Mouse (Mus musculus): ENCODE data around the gene Wdr74. TPM values are rescaled to one million over a fixed set of nuclear protein-coding genes. Genes with fewer than 3 reads are reported as not detected.

The Wdr74 gene
- polyA plus RNA-seq, 1 experiment from 2014 or later, result 91.0 TPM

DNA sequence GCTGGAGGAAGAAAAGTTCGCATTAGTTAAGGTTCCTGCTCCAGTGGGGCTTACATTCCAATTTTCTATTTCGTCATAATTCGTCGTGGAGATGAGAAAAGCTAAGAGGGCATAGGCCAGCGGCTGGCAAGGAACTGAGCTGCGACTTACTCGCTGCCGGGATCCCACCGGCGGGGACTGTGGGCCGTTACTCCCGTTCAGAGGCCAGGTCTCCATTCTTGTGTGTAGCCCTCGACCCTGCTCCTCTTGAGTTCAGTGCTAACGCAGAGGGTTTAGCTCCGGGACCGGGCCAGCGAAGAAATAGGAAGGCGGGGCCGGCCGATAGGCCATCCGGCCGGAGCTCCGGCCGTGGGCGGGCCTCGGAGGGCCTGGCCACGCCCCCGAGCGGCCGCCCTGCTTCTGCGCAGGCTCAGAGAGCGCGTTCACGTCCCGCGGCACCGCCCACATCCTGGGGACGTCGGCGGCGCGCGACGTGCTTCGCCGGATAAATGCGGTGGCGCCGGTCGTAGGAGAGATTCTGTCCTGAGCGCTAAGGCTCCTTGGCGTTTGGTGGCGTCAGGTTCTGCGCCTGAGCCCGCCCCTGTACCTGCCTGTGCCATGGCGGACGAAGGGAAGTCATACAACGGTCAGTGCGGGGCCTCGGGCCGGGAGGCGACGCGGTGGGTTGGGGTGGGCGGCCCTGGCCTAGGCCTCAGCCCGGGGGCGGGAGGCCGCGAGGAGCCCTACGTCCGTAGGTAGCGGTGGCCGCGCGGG, 21.2 kb downstream of the Wdr74 start, which contains the start of gene Nxf1:
Gene Nxf1 (plus strand): TSS at position 439 of the 753 bp plus-strand sequence.
- Histone ChIP-seq H3K27ac (replicated peaks) (peak within 1 kb of the TSS; percentile 89), H3K9me3 (replicated peaks) (no peaks in the 10 kb centered on the region), H3K27me3 (replicated peaks) (no peaks in the 10 kb centered on the region), H3K9ac (replicated peaks) (peak within 1 kb of the TSS; percentile 98), H3K4me3 (replicated peaks) (peak within 1 kb of the TSS; percentile 99), H3K4me2 (peak within 1 kb of the TSS; percentile 75), H3K36me3 (peaks cover 30% of the 10 kb centered on the region), H3K4me1 (peaks cover 34% of the 10 kb centered on the region)
- under 1% methylated on average over 74 of the region's 75 CpGs for WGBS
- ATAC-seq (ENCODE audit: low FRiP score), result peak; percentile 97

DNA sequence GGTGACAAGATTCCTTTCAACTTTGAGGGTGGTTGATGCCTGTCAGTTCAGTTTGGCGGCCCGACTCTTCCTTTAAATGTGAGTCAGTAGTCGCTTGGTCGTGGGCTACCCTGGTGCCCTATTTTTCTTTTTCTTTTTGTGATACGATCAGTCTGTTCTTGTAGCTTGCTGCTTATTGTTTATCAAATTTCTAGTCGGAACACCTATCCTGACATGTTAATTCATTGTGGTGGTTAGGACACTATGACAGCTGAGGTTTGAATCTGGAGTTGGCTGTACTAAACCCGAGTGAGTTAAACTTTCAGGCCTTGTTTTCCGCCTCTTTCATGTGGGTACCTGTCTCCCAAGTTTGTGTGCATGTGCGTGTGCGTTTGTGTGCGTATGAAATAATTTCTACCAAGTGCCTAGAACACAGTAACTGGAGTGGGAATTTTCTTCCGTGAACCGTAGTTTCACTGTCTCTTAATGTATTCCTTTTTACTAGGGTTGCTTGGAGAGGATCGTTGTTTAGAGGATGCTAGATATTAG, 21.9 kb downstream of the Wdr74 start:
- WGBS, result 5% methylated on average over 14 of the region's 14 CpGs
- 0 out of 2 replicates have a peak, but pooled peaks have one; percentile 7 for ATAC-seq (ENCODE audit: low FRiP score)

DNA sequence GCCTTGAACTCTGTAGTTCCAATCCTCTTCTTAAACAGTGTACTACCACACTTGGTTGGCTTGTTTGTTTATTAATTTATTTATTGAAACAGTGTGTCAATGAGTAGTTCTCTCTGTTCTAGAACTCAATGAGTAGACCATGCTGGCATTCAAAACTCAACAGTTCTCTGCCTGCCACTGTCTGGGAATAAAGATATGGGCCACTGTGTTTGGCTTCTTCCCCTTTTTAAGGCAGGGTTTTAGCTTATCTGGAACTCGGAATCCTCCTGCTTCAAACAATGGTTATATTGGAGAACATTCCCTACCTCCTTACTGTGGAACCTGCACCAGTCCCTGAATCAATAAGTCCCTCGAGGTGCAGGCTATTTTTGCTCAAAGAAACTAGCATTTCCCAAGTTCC, 23.3 kb downstream of the Wdr74 start:
- H3K36me3 ChIP-seq, result peaks cover 34% of the 10 kb centered on the region
- no peak overlapping the region for H3K27ac ChIP-seq (replicated peaks)
- H3K4me3 ChIP-seq (replicated peaks), result no peak overlapping the region
- H3K27me3 ChIP-seq (replicated peaks), result no peaks in the 10 kb centered on the region
- peak overlapping the region; percentile 75 for H3K4me2 ChIP-seq
- no peak for ATAC-seq (ENCODE audit: low FRiP score)
- WGBS, result 88% methylated on average over 2 of the region's 2 CpGs
- H3K4me1 ChIP-seq, result peaks cover 34% of the 10 kb centered on the region
- no peaks in the 10 kb centered on the region for H3K9me3 ChIP-seq (replicated peaks)
- H3K9ac ChIP-seq (replicated peaks), result no peak overlapping the region

More for the DNA sequence above, 21.9 kb downstream of the Wdr74 start:
- Histone ChIP-seq H3K27me3 (replicated peaks) (no peaks in the 10 kb centered on the region), H3K9ac (replicated peaks) (peak overlapping the region; percentile 98), H3K9me3 (replicated peaks) (no peaks in the 10 kb centered on the region), H3K4me3 (replicated peaks) (peak overlapping the region; percentile 99), H3K36me3 (peaks cover 29% of the 10 kb centered on the region), H3K4me1 (peaks cover 34% of the 10 kb centered on the region), H3K4me2 (peak overlapping the region; percentile 75), H3K27ac (replicated peaks) (peak overlapping the region; percentile 89)

DNA sequence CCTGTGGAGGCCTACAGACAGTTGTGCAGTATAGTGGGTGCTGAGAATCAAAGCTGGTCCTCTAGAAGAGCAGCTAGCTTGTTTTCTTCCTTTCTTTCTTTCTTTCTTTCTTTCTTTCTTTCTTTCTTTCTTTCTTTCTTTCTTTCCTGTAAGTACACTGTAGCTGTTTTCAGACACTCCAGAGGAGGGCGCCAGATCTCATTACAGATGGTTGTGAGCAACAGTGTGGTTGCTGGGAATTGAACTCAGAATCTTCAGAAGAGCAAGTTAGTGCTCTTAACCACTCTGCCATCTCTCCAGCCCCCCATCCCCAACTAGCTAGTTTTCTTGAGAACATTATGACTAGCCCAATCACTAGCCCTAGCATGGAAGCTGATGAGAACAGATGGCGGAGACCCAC, 25.1 kb downstream of the Wdr74 start:
- Histone ChIP-seq H3K27ac (replicated peaks) (no peak overlapping the region), H3K4me1 (peaks cover 23% of the 10 kb centered on the region), H3K36me3 (peaks cover 38% of the 10 kb centered on the region), H3K9ac (replicated peaks) (no peak overlapping the region), H3K4me2 (no peak overlapping the region), H3K9me3 (replicated peaks) (no peaks in the 10 kb centered on the region), H3K4me3 (replicated peaks) (no peak overlapping the region), H3K27me3 (replicated peaks) (no peaks in the 10 kb centered on the region)
- 85% methylated on average over 2 of the region's 2 CpGs for WGBS
- ATAC-seq (ENCODE audit: low FRiP score), result no peak

DNA sequence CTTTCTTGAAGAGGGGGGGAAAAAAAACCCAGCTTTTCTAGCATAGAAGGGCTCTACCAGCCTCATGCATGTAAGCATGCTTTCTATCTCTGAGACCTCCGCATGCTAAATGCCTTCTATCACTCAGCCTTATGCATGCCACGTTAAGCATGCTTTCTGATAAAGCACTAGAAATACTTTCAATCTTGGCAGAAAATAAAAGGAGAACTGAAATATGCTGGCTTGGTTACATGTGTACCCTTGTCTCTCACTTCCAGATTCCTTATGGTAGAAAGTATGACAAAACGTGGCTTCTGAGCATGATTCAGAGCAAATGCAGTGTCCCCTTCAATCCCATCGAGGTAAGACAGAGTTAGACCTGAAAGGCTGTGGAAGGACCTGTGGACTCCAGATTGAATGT, 27.6 kb downstream of the Wdr74 start:
- WGBS, result 95% methylated on average over 4 of the region's 4 CpGs
- H3K4me1 ChIP-seq, result peaks cover 9% of the 10 kb centered on the region
- peaks cover 63% of the 10 kb centered on the region for H3K36me3 ChIP-seq
- H3K9me3 ChIP-seq (replicated peaks), result no peaks in the 10 kb centered on the region
- H3K9ac ChIP-seq (replicated peaks), result no peak overlapping the region
- H3K27ac ChIP-seq (replicated peaks), result no peak overlapping the region
- H3K27me3 ChIP-seq (replicated peaks), result no peaks in the 10 kb centered on the region
- no peak overlapping the region for H3K4me2 ChIP-seq
- H3K4me3 ChIP-seq (replicated peaks), result no peak overlapping the region
- ATAC-seq (ENCODE audit: low FRiP score), result no peak

DNA sequence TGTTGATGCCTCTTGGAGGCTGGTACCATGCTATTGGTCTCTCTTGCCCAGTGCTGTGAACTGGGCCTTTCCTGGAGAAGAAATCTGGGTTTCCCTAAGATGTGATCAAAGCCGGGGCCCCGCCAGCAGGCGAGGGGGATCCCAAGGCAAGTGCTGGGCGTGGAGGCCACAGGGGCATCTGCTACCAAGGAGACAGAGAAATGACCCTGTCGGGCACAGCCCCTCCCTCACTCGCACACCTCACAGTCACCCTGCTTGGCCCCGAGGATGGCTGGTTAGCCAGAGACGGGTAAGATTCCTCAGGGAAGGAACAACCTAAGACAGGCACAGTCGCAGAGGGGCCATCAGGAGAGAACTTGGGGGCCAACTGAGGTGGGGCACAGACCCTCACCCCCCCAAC, 29.9 kb downstream of the Wdr74 start:
- Histone ChIP-seq H3K36me3 (peaks cover 83% of the 10 kb centered on the region), H3K4me1 (peaks cover 4% of the 10 kb centered on the region), H3K9ac (replicated peaks) (no peak overlapping the region), H3K27me3 (replicated peaks) (no peaks in the 10 kb centered on the region), H3K4me3 (replicated peaks) (no peak overlapping the region), H3K27ac (replicated peaks) (no peak overlapping the region), H3K9me3 (replicated peaks) (no peaks in the 10 kb centered on the region), H3K4me2 (no peak overlapping the region)
- no peak for ATAC-seq (ENCODE audit: low FRiP score)
- WGBS, result 97% methylated on average over 9 of the region's 9 CpGs

DNA sequence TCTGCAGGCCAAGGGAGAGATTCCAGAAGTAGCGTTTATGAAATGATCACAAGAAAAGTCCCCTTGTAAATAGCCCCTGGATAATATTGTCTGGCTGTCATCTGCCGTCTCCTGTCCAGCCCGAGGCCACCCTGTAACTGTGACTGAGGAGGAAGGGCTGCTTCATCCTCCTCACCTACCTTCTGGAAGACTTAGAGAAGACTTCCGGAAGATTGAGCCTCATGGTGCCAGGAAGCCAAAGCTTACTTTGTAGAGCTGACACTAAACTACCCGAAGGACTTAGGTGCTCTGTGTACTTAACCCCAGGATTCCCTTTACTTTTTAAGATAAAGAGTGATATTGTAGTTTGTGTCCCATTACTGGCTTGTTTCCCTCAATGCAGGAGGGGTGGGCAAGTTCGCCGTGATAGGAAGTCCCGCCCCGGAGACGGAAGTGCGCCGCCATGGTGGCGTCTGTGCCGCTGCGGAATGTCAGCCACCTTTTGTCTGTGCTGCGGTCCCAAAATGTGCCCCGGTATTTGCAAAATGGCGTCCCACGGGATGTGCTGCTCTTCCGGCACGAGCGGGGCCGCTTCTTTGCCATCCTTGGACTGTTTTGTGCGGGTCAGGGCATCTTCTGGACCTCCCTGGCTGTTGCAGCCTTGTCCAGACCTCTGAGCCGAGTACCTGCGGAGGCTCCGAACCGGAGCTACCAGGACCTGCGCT, 35.1 kb downstream of the Wdr74 start, which contains the start of gene Tmem223:
Gene Tmem223 (plus strand): TSS at position 430 of the 704 bp plus-strand sequence.
- Histone ChIP-seq H3K4me3 (replicated peaks) (peak within 1 kb of the TSS; percentile 75), H3K9me3 (replicated peaks) (no peaks in the 10 kb centered on the region), H3K9ac (replicated peaks) (peak within 1 kb of the TSS; percentile 90), H3K36me3 (peaks cover 57% of the 10 kb centered on the region), H3K27ac (replicated peaks) (peak within 1 kb of the TSS; percentile 90), H3K27me3 (replicated peaks) (no peaks in the 10 kb centered on the region), H3K4me2 (peak within 1 kb of the TSS; percentile 71), H3K4me1 (peaks cover 38% of the 10 kb centered on the region)
- 20% methylated on average over 29 of the region's 29 CpGs for WGBS
- ATAC-seq (ENCODE audit: low FRiP score), result peak; percentile 43; the same call in 1 of the 2 replicates

DNA sequence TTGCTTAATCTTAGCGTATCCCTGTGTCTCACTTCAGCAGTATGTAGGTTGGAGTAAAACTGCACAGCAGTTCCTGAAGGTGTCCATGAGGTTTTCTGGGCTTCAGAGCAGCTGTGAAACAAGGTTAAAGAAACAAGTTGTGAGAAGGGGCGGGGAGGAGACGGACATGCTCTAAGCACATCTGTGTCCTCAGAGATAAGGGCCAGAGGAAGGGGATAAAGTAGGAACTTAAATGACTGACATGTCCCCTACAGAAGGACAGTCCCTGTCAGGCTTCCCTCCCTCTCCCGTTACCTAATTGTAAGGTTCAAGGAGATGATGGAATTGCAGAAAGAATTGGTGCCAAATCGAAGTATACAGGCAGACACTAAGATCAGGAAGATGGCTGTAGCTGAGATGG, 37.4 kb downstream of the Wdr74 start:
- peaks cover 46% of the 10 kb centered on the region for H3K4me1 ChIP-seq
- no peaks in the 10 kb centered on the region for H3K9me3 ChIP-seq (replicated peaks)
- peak overlapping the region; percentile 84 for H3K4me2 ChIP-seq
- H3K27me3 ChIP-seq (replicated peaks), result no peaks in the 10 kb centered on the region
- no peak overlapping the region for H3K27ac ChIP-seq (replicated peaks)
- 91% methylated on average over 5 of the region's 5 CpGs for WGBS
- H3K9ac ChIP-seq (replicated peaks), result peak overlapping the region; percentile 91; the same call in 1 of the 2 replicates
- ATAC-seq (ENCODE audit: low FRiP score), result no peak
- H3K36me3 ChIP-seq, result peaks cover 36% of the 10 kb centered on the region
- peak overlapping the region; percentile 74 for H3K4me3 ChIP-seq (replicated peaks)

DNA sequence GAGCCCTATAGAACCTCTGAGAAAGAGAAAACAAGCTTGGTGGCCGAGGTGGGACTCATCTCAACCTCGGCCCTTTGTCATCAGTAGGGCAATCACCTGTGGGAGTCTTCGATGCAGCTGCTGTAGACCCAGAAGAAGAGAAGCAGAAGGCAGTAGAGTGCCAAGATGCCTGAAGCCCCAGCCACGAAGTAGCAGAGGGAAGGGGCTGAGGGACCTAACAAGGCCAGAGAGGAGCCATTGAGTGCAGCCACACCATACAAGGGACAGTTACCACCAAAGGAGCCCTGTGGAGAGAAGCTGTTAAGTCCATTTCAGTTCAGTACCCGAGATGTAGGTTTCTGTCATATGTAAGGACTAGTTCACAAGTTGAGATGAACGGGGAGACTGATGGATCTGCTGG, 37.8 kb downstream of the Wdr74 start:
- H3K4me3 ChIP-seq (replicated peaks), result peak overlapping the region; percentile 74
- H3K9ac ChIP-seq (replicated peaks), result peak overlapping the region; percentile 91; the same call in 1 of the 2 replicates
- H3K27me3 ChIP-seq (replicated peaks), result no peaks in the 10 kb centered on the region
- peak overlapping the region; percentile 84 for H3K4me2 ChIP-seq
- H3K9me3 ChIP-seq (replicated peaks), result no peaks in the 10 kb centered on the region
- peaks cover 36% of the 10 kb centered on the region for H3K36me3 ChIP-seq
- peaks cover 46% of the 10 kb centered on the region for H3K4me1 ChIP-seq
- WGBS, result 61% methylated on average over 6 of the region's 6 CpGs
- no peak for ATAC-seq (ENCODE audit: low FRiP score)
- peak overlapping the region; percentile 100 for H3K27ac ChIP-seq (replicated peaks)

DNA sequence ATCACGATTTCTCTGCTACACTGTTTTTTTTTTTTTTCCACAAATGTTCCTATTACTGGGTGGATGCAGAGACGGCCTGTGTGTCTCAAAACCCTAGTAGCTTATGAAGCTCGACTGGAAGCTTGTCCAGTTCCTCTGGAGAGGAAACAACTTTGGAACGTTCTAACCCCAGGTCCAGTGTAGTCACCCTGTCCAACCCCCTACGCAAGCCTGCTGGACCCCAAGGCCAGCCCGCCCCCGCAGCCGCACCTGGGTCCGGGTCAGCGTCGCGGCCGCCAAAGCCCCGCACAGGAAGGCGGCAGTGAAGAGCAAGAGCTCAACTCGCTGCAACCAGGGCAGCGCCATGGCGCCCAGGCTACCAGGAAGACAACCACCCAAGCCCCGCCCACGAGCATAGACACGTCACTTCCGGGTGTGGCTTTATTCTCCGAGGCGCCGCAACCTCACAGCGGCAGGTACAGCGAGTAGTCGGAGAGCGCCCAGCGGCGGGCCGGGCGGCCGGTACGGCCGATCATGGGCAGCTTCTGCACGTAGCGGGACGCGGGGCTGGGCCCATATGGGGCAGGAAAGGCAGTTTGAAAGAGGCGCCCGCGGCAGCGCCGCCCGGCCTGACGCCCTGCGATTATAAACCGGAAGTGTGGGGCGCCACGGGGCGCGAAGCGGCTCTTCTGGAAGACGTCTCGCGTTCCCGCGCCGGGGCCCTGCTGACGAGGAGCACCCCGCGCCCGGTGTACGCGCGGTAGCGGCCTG, 38.6 kb downstream of the Wdr74 start, which contains the start of gene Tmem179b:
Gene Tmem179b (minus strand): TSS at position 382 of the 750 bp plus-strand sequence.
- Histone ChIP-seq H3K9ac (replicated peaks) (peak within 1 kb of the TSS; percentile 91), H3K27ac (replicated peaks) (peak within 1 kb of the TSS; percentile 100), H3K36me3 (peaks cover 33% of the 10 kb centered on the region), H3K27me3 (replicated peaks) (no peaks in the 10 kb centered on the region), H3K4me3 (replicated peaks) (peak within 1 kb of the TSS; percentile 74), H3K9me3 (replicated peaks) (no peaks in the 10 kb centered on the region), H3K4me1 (peaks cover 46% of the 10 kb centered on the region), H3K4me2 (peak within 1 kb of the TSS; percentile 84)
- ATAC-seq (ENCODE audit: low FRiP score), result peak; percentile 93
- under 1% methylated on average over 63 of the region's 68 CpGs for WGBS

DNA sequence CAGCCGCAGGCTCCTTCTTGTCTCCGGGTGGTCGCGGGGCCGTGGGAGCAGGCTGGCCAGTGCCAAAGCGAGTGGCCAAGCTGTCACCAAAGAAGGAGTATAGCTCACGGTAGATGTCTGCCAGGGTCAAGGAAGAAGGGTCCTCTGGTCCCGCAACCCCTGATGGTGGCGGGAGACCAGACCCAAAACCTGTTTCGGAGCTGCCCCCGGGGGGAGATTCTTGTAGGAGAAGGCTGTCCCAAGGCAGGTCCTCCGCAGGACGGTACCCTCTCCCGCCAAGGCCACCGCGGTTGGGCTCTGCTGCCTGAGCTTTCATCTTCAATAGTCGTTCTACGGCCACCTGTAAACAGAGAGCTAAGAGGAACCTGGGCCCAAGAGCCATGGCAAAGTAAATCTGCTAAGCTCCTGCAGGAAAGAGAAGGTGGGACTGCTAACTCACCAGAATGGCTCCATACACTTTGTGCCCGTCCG, 39.4 kb downstream of the Wdr74 start:
- Histone ChIP-seq H3K27ac (replicated peaks) (peak overlapping the region; percentile 100), H3K27me3 (replicated peaks) (no peaks in the 10 kb centered on the region), H3K4me3 (replicated peaks) (peak overlapping the region; percentile 74), H3K9me3 (replicated peaks) (no peaks in the 10 kb centered on the region), H3K9ac (replicated peaks) (peak overlapping the region; percentile 91), H3K4me1 (peaks cover 46% of the 10 kb centered on the region), H3K36me3 (peaks cover 33% of the 10 kb centered on the region), H3K4me2 (peak overlapping the region; percentile 84)
- WGBS, result 4% methylated on average over 20 of the region's 20 CpGs
- ATAC-seq (ENCODE audit: low FRiP score), result peak; percentile 0; the same call in 1 of the 2 replicates
